Mouse (Mus musculus) ES-CJ7 (cell line): ENCODE data around the gene Nup210.

ENCODE experiments used
- DNase-seq: peaks from one replicate; pipeline ENCODE4 v3.0.0; 2011; ENCODE audit warnings: low read depth, low spot score

Gene Nup210

GRCm38 (mm10) chr6:91116244-91117145, at the start of gene Nup210:
Gene Nup210, minus strand, starts transcription at chr6:91116829.
- peak; percentile 91 for DNase-seq

GRCm38 (mm10) chr6:91165210-91165609, 48.6 kb upstream of the Nup210 start:
- DNase-seq = peak; percentile 69

- no peak for DNase-seq
Observed at GRCm38 (mm10) chr6:91164584-91164983, 48.0 kb upstream of the Nup210 start.

GRCm38 (mm10) chr6:91163195-91163911, 46.7 kb upstream of the Nup210 start:
- DNase-seq = no peak

- no peak for DNase-seq
Observed at GRCm38 (mm10) chr6:91162314-91162713, 45.7 kb upstream of the Nup210 start.

GRCm38 (mm10) chr6:91161506-91162235, 45.0 kb upstream of the Nup210 start:
- DNase-seq = no peak

GRCm38 (mm10) chr6:91160976-91161375, 44.3 kb upstream of the Nup210 start:
- DNase-seq = no peak

- DNase-seq = no peak
Observed at GRCm38 (mm10) chr6:91160399-91160798, 43.8 kb upstream of the Nup210 start.

- no peak for DNase-seq
Observed at GRCm38 (mm10) chr6:91159047-91159446, 42.4 kb upstream of the Nup210 start.

- DNase-seq = no peak
Observed at GRCm38 (mm10) chr6:91157237-91157570, 40.6 kb upstream of the Nup210 start.

GRCm38 (mm10) chr6:91156554-91157236, 40.1 kb upstream of the Nup210 start, which contains the start of gene Hdac11:
Gene Hdac11, plus strand, starts transcription at chr6:91156665.
- DNase-seq = peak; percentile 93

- DNase-seq = no peak
Observed at GRCm38 (mm10) chr6:91156062-91156461, 39.4 kb upstream of the Nup210 start.

GRCm38 (mm10) chr6:91155286-91155685, 38.7 kb upstream of the Nup210 start:
- no peak for DNase-seq

- no peak for DNase-seq
Observed at GRCm38 (mm10) chr6:91154685-91155084, 38.1 kb upstream of the Nup210 start.

- peak; percentile 87 for DNase-seq
Observed at GRCm38 (mm10) chr6:91153549-91154064, 37.0 kb upstream of the Nup210 start.

- no peak for DNase-seq
Observed at GRCm38 (mm10) chr6:91152892-91153548, 36.4 kb upstream of the Nup210 start.

- no peak for DNase-seq
Observed at GRCm38 (mm10) chr6:91147152-91147770, 30.6 kb upstream of the Nup210 start.

GRCm38 (mm10) chr6:91146443-91147151, 30.0 kb upstream of the Nup210 start:
- no peak for DNase-seq

GRCm38 (mm10) chr6:91145572-91145971, 28.9 kb upstream of the Nup210 start:
- no peak for DNase-seq

- no peak for DNase-seq
Observed at GRCm38 (mm10) chr6:91145056-91145455, 28.4 kb upstream of the Nup210 start.
